Mouse (Mus musculus): ENCODE results near the gene Eif3g.
A peak's percentile ranks its signal among the peaks of the same experiment; 100 is the strongest.

Gene Eif3g

GRCm38 (mm10) chr9:20898511-20899073 is at the start of gene Eif3g:
TSS of gene Eif3g (minus strand) at chr9:20898623.
- DNase-seq, result peak; percentile 93

DNA sequence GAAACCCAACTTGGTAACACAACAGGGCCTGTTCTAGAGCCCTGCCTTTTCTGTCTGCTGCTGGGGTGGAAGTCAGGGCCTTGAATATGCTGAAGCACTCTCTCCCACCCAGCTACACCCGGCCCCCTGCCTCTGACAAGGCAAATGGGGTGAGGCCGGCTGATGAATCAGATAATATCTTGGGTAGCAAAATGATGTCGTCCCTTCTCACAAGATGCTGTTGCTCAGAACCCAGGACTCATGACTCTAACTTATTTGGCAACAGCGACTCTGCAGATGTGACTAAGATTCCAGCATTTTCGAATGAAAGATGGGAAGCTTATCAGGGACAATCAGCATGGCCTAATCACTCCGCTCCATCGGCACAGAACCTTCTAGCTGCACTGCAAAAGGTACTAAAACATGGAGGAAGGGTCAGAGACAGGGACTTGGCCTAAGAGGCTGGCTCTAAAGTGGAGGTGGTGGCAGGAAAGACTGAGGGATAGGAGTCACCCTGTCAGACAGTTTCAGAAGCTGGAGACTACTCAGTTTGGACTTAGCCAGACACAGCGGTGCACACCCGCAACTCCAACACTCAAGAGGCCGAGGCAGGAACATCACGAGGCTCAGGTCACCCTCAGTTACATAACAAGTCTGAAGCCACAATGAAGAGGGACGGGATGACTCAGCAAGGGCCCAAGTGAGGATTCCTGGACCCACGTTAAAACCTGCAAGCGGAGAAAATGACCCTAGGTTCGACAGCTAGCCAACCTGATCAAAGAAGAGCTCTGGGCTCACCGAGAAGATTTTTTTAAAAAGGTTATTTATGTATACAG is 47.9 kb upstream of the Eif3g start:
- DNase-seq, result no peak

GRCm38 (mm10) chr9:20944697-20945370 is 46.4 kb upstream of the Eif3g start:
- DNase-seq, result no peak

GRCm38 (mm10) chr9:20943911-20944310 is 45.5 kb upstream of the Eif3g start:
- no peak for DNase-seq

- DNase-seq, result no peak
These were observed 45.0 kb upstream of the Eif3g start for GRCm38 (mm10) chr9:20943396-20943795.

DNA sequence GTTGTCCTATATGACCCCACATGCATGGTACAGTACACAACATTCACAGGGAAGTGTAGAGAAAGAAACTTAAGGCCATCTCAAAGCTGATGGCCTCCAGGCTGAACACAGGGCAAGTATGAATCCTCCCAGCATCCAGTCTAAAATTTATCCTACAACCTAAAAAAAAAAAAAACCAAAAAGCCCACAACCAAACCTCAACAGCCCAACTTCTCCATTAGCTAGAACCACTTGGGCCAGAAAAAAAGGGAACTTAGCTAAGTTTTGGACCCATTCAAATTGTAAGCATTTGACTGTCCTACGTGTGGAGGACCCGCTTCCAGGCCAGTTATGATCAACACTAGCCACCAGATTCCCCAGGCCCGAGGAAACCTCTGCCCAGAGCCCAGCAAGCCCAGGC is 24.8 kb upstream of the Eif3g start:
- no peak for DNase-seq

GRCm38 (mm10) chr9:20916160-20916559 is 17.7 kb upstream of the Eif3g start:
- DNase-seq, result peak; percentile 53

GRCm38 (mm10) chr9:20909948-20910347 is 11.5 kb upstream of the Eif3g start:
- DNase-seq, result no peak

- no peak for DNase-seq
These were observed 3.7 kb upstream of the Eif3g start for GRCm38 (mm10) chr9:20902174-20902491.

- peak; percentile 48 for DNase-seq
These were observed 3.2 kb upstream of the Eif3g start for GRCm38 (mm10) chr9:20901466-20902173.

DNA sequence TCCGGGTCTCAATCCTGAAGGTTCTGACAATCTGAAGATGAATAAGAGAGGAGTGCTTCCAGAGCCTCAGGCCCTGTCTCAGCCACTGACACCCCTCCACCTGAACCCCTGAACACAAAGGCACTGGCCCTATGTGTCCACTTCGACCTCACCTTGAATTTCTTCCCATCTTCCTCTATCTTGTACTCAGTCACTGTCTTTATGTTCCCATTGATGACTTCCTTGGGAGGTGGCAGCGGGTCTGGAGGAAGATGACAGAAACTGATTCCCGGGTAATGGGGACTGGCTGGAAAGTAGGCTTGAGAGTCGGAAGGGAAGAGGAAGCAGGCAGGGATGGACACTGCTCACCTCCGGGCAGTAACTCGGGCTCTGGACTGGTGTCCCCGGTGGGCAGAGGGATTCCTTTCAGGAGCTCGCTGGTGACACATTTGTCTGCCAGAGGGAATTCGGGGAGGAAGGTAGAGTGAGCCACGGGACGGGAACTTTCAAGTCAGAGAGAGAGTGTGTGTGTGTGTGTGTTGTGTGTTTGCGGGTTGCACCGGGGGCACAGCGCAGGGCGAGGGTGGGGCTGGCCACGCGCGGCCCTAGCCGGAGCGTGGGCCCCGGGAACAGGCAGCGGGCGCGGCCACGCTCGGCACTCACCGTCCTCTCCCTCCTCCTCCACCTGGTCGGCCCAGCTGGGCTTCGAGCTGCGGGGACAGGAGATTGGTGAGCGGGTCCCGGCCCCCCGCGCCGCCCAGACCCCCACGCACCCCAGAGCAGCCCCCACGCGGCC is 500 bp downstream of the Eif3g start:
- no peak for DNase-seq

- no peak for DNase-seq
These were observed 3.0 kb downstream of the Eif3g start for GRCm38 (mm10) chr9:20895382-20895781.

DNA sequence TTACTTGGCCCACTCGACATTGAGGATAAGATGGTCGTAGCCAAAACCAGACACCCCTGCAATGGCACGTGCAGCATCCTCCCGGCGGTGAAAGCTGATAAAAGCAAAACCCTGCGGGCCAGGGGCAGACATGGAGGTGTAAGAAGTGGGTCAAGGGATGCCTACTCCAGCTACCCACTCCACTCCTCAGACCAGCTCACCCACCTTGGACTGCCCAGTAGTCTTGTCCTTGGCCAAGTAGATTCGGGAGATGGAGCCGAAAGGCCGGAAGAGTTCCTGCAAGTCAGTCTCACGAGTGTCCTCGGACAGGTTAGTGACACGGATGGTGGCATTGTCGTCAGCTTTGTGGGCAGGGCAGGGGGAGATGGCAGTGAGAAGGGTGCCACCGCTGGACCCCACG is 3.8 kb downstream of the Eif3g start:
- DNase-seq, result no peak

GRCm38 (mm10) chr9:20893590-20894343 is 4.7 kb downstream of the Eif3g start:
- DNase-seq, result no peak

DNA sequence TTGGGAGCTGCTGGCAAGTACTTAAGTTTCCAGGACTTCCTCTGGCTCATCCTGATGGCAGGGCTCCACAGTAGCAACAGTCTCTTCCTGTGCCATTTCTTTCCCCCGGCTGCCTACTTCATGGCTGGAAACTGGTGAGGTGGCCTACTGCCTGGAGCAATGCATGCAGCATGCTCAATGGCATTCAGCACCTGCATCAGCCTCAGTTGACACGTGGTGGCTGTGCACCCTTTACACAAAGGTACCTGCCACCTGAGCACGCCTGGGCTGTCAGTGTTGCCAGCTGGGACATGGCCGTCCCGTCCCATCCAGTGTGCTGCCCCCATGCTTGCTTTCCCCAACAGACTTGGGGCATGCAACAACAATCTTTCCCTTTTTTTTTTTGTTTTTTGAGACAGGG is 5.4 kb downstream of the Eif3g start:
- DNase-seq, result no peak

- DNase-seq, result no peak
These were observed 6.2 kb downstream of the Eif3g start for GRCm38 (mm10) chr9:20892104-20892653.

GRCm38 (mm10) chr9:20891339-20892103 is 6.9 kb downstream of the Eif3g start:
- DNase-seq, result peak; percentile 25

GRCm38 (mm10) chr9:20890411-20890810 is 8.0 kb downstream of the Eif3g start:
- DNase-seq, result no peak

- DNase-seq, result no peak
These were observed 9.0 kb downstream of the Eif3g start for GRCm38 (mm10) chr9:20889185-20890141.

DNA sequence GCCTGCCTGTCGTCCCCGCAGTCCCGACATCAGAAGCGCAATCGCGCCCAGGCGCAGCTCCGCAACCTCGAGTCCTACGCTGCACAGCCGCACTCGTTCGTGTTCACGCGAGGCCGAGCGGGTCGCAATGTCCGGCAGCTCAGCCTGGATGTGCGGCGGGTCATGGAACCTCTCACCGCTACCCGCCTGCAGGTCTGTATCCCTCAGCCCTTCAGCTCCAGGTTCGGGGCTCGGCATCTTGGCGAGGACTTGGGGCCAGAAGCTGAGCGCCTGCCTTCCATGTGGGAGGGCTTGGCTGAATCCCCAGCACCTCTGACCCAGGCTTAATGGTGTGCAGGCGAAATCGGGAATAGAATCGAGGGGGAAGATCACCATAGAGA is 10.0 kb downstream of the Eif3g start:
- DNase-seq, result no peak
